Mouse (Mus musculus) cerebellum, postnatal 25 days (tissue): ENCODE data around the gene Lonp2.

Experiments used
- DNase-seq, 2 experiments: peaks; one replicate each; pipeline ENCODE4 v3.0.0; 2021; ENCODE audit warnings: mixed read lengths in 2 of 2

The Lonp2 gene

GRCm38 (mm10) chr8:86713407-86714188, 89.8 kb downstream of the Lonp2 start:
- DNase-seq: peak; percentile 45 to 65

GRCm38 (mm10) chr8:86718332-86718994, 94.6 kb downstream of the Lonp2 start:
- no peak for DNase-seq

GRCm38 (mm10) chr8:86719368-86719767, 95.5 kb downstream of the Lonp2 start:
- no peak for DNase-seq

- DNase-seq: no peak
Measured at GRCm38 (mm10) chr8:86720756-86721459, 97.1 kb downstream of the Lonp2 start.

GRCm38 (mm10) chr8:86721490-86721889, 97.6 kb downstream of the Lonp2 start:
- DNase-seq: no peak

- no peak for DNase-seq
Measured at GRCm38 (mm10) chr8:86726959-86727358, 103.1 kb downstream of the Lonp2 start.

GRCm38 (mm10) chr8:86728224-86728950, 104.5 kb downstream of the Lonp2 start:
- DNase-seq: no peak

GRCm38 (mm10) chr8:86730303-86730702, 106.5 kb downstream of the Lonp2 start:
- peak in 1 of 2 experiments; percentile 44 for DNase-seq

GRCm38 (mm10) chr8:86730860-86731259, 107.0 kb downstream of the Lonp2 start:
- no peak for DNase-seq

- DNase-seq: no peak
Measured at GRCm38 (mm10) chr8:86734171-86734570, 110.3 kb downstream of the Lonp2 start.

GRCm38 (mm10) chr8:86734954-86735353, 111.1 kb downstream of the Lonp2 start:
- no peak for DNase-seq

- no peak for DNase-seq
Measured at GRCm38 (mm10) chr8:86735446-86736111, 111.7 kb downstream of the Lonp2 start.

- DNase-seq: no peak
Measured at GRCm38 (mm10) chr8:86740899-86741298, 117.1 kb downstream of the Lonp2 start.

- no peak for DNase-seq
Measured at GRCm38 (mm10) chr8:86741627-86742026, 117.8 kb downstream of the Lonp2 start.

- no peak for DNase-seq
Measured at GRCm38 (mm10) chr8:86742605-86743345, 118.9 kb downstream of the Lonp2 start.

GRCm38 (mm10) chr8:86744313-86745220, 120.7 kb downstream of the Lonp2 start:
- peak in 1 of 2 experiments; percentile 18 for DNase-seq

GRCm38 (mm10) chr8:86745221-86745934, 121.5 kb downstream of the Lonp2 start, which contains the start of the genes Gm10638 and Siah1a:
TSS of gene Gm10638 (plus strand) at chr8:86745699.
TSS of gene Siah1a (minus strand) at chr8:86745934.
- DNase-seq: peak; percentile 76 to 84

GRCm38 (mm10) chr8:86745935-86746441, 122.1 kb downstream of the Lonp2 start:
- peak; percentile 98 to 99 for DNase-seq

- DNase-seq: peak in 1 of 2 experiments; percentile 47
Measured at GRCm38 (mm10) chr8:86746511-86746910, 122.7 kb downstream of the Lonp2 start.
